In genomic region chr12:33313828-33314671, GRCm38 (mm10) we compare ENCODE assay signal across 9 mouse cellular contexts.
DNase-seq lines count a peak whose midpoint lies in the region; ATAC-seq and TF ChIP-seq lines count a peak whose summit lies in the region.
"Had no signal": no experiment of that assay in that cellular context is flagged by ENCODE, and none has a peak within 500 bp of the region (broad histone marks: within the 10 kb centered on the region; RNA-seq: fewer than 3 reads in every experiment).

No protein-coding gene starts in this region.

- H3K4me2 ChIP-seq in embryonic facial prominence, embryonic 15.5 days (replicated peaks), result 0 out of 2 replicates have a peak overlapping the region, but pooled peaks have one; percentile 6
- H3K4me2 ChIP-seq in limb, embryonic 12.5 days, result 0 out of 2 replicates have a peak overlapping the region, but pooled peaks have one; percentile 19
- peak overlapping the region; percentile 13; the same call in 1 of the 2 replicates for H3K4me2 ChIP-seq in midbrain, embryonic 13.5 days (replicated peaks)

- no peak for TF ChIP-seq POLR2A in testis, adult 2 months (IDR thresholded peaks at IDR 0.05; ENCODE audit: control insufficient read depth, low read depth, low read length)
- TF ChIP-seq POLR2A in small intestine, adult 2 months (IDR thresholded peaks at IDR 0.05; ENCODE audit: low read depth, low read length), result no peak

- no peak for ATAC-seq in embryonic facial prominence, embryonic 15.5 days (ENCODE audit: insufficient number of reproducible peaks, low FRiP score, low TSS enrichment, low read depth)
- ATAC-seq in limb, embryonic 12.5 days (ENCODE audit: insufficient number of reproducible peaks, insufficient read depth, low FRiP score, low TSS enrichment, low read depth), result no peak
- ATAC-seq in midbrain, embryonic 13.5 days, result peak; percentile 27

- H3K4me3 ChIP-seq in testis, adult 2 months (ENCODE audit: control insufficient read depth, low read depth, low read length), result peak overlapping the region; percentile 65
- H3K4me3 ChIP-seq in embryonic facial prominence, embryonic 15.5 days (replicated peaks), result 0 out of 2 replicates have a peak overlapping the region, but pooled peaks have one; percentile 6
- peak overlapping the region; percentile 46 for H3K4me3 ChIP-seq in heart, embryonic 10.5 days
- no peak overlapping the region for H3K4me3 ChIP-seq in limb, embryonic 12.5 days (replicated peaks)
- H3K4me3 ChIP-seq in midbrain, embryonic 13.5 days (replicated peaks), result no peak overlapping the region
- peak overlapping the region; percentile 62 for H3K4me3 ChIP-seq in small intestine, adult 2 months (ENCODE audit: low read depth, low read length)
- H3K4me3 ChIP-seq: myocyte had no signal

- WGBS in embryonic facial prominence, embryonic 15.5 days, result 34% methylated on average over 14 of the region's 14 CpGs
- 16% methylated on average over 14 of the region's 14 CpGs for WGBS in heart, embryonic 10.5 days
- 22% methylated on average over 14 of the region's 14 CpGs for WGBS in limb, embryonic 12.5 days
- 37% methylated on average over 14 of the region's 14 CpGs for whole genome bisulfite sequencing in midbrain, embryonic 13.5 days
- 5% methylated on average over 14 of the region's 14 CpGs for WGBS in small intestine, adult 2 months

- no peak overlapping the region; the same call in 1 of the 2 replicates for H3K9ac ChIP-seq in embryonic facial prominence, embryonic 15.5 days
- H3K9ac ChIP-seq in limb, embryonic 12.5 days (replicated peaks), result peak overlapping the region; percentile 44; the same call in 1 of the 2 replicates
- 0 out of 2 replicates have a peak overlapping the region, but pooled peaks have one; percentile 28 for H3K9ac ChIP-seq in midbrain, embryonic 13.5 days (replicated peaks)

- H3K4me1 ChIP-seq in testis, adult 2 months (ENCODE audit: control insufficient read depth, insufficient read depth, low read length), result peaks cover 6% of the 10 kb centered on the region; the same call in 1 of the 2 replicates
- peaks cover 7% of the 10 kb centered on the region; the same call in 1 of the 2 replicates for H3K4me1 ChIP-seq in embryonic facial prominence, embryonic 15.5 days
- peaks cover 44% of the 10 kb centered on the region for H3K4me1 ChIP-seq in heart, embryonic 10.5 days
- H3K4me1 ChIP-seq in limb, embryonic 12.5 days (replicated peaks), result peaks cover 8% of the 10 kb centered on the region
- H3K4me1 ChIP-seq in midbrain, embryonic 13.5 days (replicated peaks), result peaks cover 14% of the 10 kb centered on the region
- H3K4me1 ChIP-seq in small intestine, adult 2 months (ENCODE audit: control insufficient read depth, insufficient read depth, insufficient read length, low read length), result peaks cover 32% of the 10 kb centered on the region; the same call in 1 of the 2 replicates

- H3K27ac ChIP-seq in testis, adult 2 months (ENCODE audit: control insufficient read depth, insufficient read depth, low read depth, low read length), result no peak overlapping the region
- no peak overlapping the region for H3K27ac ChIP-seq in embryonic facial prominence, embryonic 15.5 days (replicated peaks)
- H3K27ac ChIP-seq in heart, embryonic 10.5 days, result peak overlapping the region; percentile 72
- H3K27ac ChIP-seq in limb, embryonic 12.5 days, result no peak overlapping the region
- 0 out of 2 replicates have a peak overlapping the region, but pooled peaks have one; percentile 36 for H3K27ac ChIP-seq in midbrain, embryonic 13.5 days
- peak overlapping the region; percentile 63 for H3K27ac ChIP-seq in small intestine, adult 2 months (ENCODE audit: insufficient read depth, low read depth, low read length)

- TF ChIP-seq CTCF in testis, adult 2 months (IDR thresholded peaks at IDR 0.05; ENCODE audit: control insufficient read depth, insufficient read depth, insufficient replicate concordance, low read depth, low read length), result no peak
- no peak for TF ChIP-seq CTCF in small intestine, adult 2 months (IDR thresholded peaks at IDR 0.05; ENCODE audit: extremely low read depth, insufficient read length, insufficient replicate concordance, low read depth, low read length)

- H3K36me3 ChIP-seq in testis, adult 2 months (ENCODE audit: control insufficient read depth, insufficient read depth, low read length), result no peaks in the 10 kb centered on the region
- H3K36me3 ChIP-seq in embryonic facial prominence, embryonic 15.5 days, result no peaks in the 10 kb centered on the region
- no peaks in the 10 kb centered on the region for H3K36me3 ChIP-seq in heart, embryonic 10.5 days
- H3K36me3 ChIP-seq in limb, embryonic 12.5 days, result no peaks in the 10 kb centered on the region
- H3K36me3 ChIP-seq in midbrain, embryonic 13.5 days, result no peaks in the 10 kb centered on the region
- H3K36me3 ChIP-seq in small intestine, adult 2 months (ENCODE audit: control insufficient read depth, insufficient read depth, low read length), result no peaks in the 10 kb centered on the region

- no peaks in the 10 kb centered on the region for H3K9me3 ChIP-seq in embryonic facial prominence, embryonic 15.5 days (replicated peaks)
- no peaks in the 10 kb centered on the region for H3K9me3 ChIP-seq in heart, embryonic 10.5 days
- H3K9me3 ChIP-seq in limb, embryonic 12.5 days, result no peaks in the 10 kb centered on the region
- H3K9me3 ChIP-seq in midbrain, embryonic 13.5 days, result no peaks in the 10 kb centered on the region

- no peaks in the 10 kb centered on the region for H3K27me3 ChIP-seq in testis, adult 2 months (ENCODE audit: control insufficient read depth, insufficient read depth, low read length)
- H3K27me3 ChIP-seq in embryonic facial prominence, embryonic 15.5 days, result no peaks in the 10 kb centered on the region
- H3K27me3 ChIP-seq in heart, embryonic 10.5 days (ENCODE audit: insufficient read depth, poor library complexity, severe bottlenecking), result no peaks in the 10 kb centered on the region
- no peaks in the 10 kb centered on the region for H3K27me3 ChIP-seq in limb, embryonic 12.5 days
- H3K27me3 ChIP-seq in midbrain, embryonic 13.5 days, result no peaks in the 10 kb centered on the region
- H3K27me3 ChIP-seq in small intestine, adult 2 months (ENCODE audit: control insufficient read depth, insufficient read depth, low read length), result no peaks in the 10 kb centered on the region

- DNase-seq in testis, postnatal 10 days (ENCODE audit: low spot score), result no peak
- peak; percentile 88 for DNase-seq in heart, embryonic 10.5 days (ENCODE audit: low spot score)
- peak; percentile 57 to 76 for DNase-seq in kidney, adult 8-10 months

Comparison
In these comparisons a context has a peak if more than half of its experiments do, and no peak if none do; other contexts are left out.
1. H3K27ac ChIP-seq: peak in heart, embryonic 10.5 days (single experiment), midbrain, embryonic 13.5 days (single experiment) and small intestine, adult 2 months (single experiment); none in testis, adult 2 months (single experiment), embryonic facial prominence, embryonic 15.5 days (single experiment) and limb, embryonic 12.5 days (single experiment).
2. H3K4me3 ChIP-seq: peak in testis, adult 2 months (single experiment), embryonic facial prominence, embryonic 15.5 days (single experiment), heart, embryonic 10.5 days (single experiment) and small intestine, adult 2 months (single experiment); none in limb, embryonic 12.5 days (single experiment) and midbrain, embryonic 13.5 days (single experiment).
3. Peak in every context shown above with its lines, with median percentiles within 50 percentile points of each other: H3K4me2 ChIP-seq.